Comparison of ENCODE assay signal across 7 mouse cellular contexts in genomic region chr3:135422232-135422855, GRCm38 (mm10). TPM values are rescaled to one million over a fixed set of nuclear protein-coding genes. Genes with fewer than 3 reads are reported as not detected.
DNase-seq lines count a peak whose midpoint lies in the region; ATAC-seq and TF ChIP-seq lines count a peak whose summit lies in the region.

No protein-coding gene starts in this region.

- no peaks in the 10 kb centered on the region for H3K9me3 ChIP-seq in lung, postnatal 0 days (ENCODE audit: low read length)
- no peaks in the 10 kb centered on the region for H3K9me3 ChIP-seq in limb, embryonic 12.5 days
- H3K9me3 ChIP-seq in stomach, embryonic 14.5 days (ENCODE audit: control insufficient read depth, low read depth, low read length), result no peaks in the 10 kb centered on the region

- H3K4me1 ChIP-seq in lung, postnatal 0 days (ENCODE audit: insufficient read depth, low read depth, low read length), result no peaks in the 10 kb centered on the region
- H3K4me1 ChIP-seq in embryonic fibroblast, embryonic 13.5 days (ENCODE audit: control insufficient read depth, insufficient read depth, low read length), result peaks cover 2% of the 10 kb centered on the region; the same call in 1 of the 2 replicates
- peaks cover 17% of the 10 kb centered on the region for H3K4me1 ChIP-seq in limb, embryonic 12.5 days (replicated peaks)
- peaks cover 8% of the 10 kb centered on the region for H3K4me1 ChIP-seq in stomach, embryonic 14.5 days (ENCODE audit: control insufficient read depth, insufficient read depth, low read length)

- no peak for ATAC-seq in lung, postnatal 0 days
- no peak for ATAC-seq in limb, embryonic 12.5 days (ENCODE audit: insufficient number of reproducible peaks, insufficient read depth, low FRiP score, low TSS enrichment, low read depth)
- ATAC-seq in stomach, embryonic 14.5 days (ENCODE audit: insufficient number of reproducible peaks, insufficient read depth, low FRiP score, low read depth), result no peak

- no peak for DNase-seq in lung, postnatal 0 days (ENCODE audit: low spot score)
- DNase-seq in lung, adult 18-20 months, result no peak
- no peak for DNase-seq in frontal cortex, adult 2 months (ENCODE audit: extremely low spot score in 1 of 2, low spot score in 1 of 2)
- no peak for DNase-seq in right cerebral cortex, postnatal 10 days (ENCODE audit: low spot score in 2 of 2)

- peak overlapping the region; percentile 87 for H3K27ac ChIP-seq in lung, postnatal 0 days (ENCODE audit: low read length)
- peak overlapping the region; percentile 65 for H3K27ac ChIP-seq in embryonic fibroblast, embryonic 13.5 days (ENCODE audit: insufficient read depth, low read length)
- peak overlapping the region; percentile 96 for H3K27ac ChIP-seq in limb, embryonic 12.5 days
- peak overlapping the region; percentile 95 for H3K27ac ChIP-seq in stomach, embryonic 14.5 days (ENCODE audit: low read length)

- no peak for TF ChIP-seq POLR2A in embryonic fibroblast, embryonic 13.5 days (IDR thresholded peaks at IDR 0.05; ENCODE audit: low read depth, low read length)

- H3K36me3 ChIP-seq in lung, postnatal 0 days (ENCODE audit: insufficient read depth, low read length), result no peaks in the 10 kb centered on the region
- no peaks in the 10 kb centered on the region for H3K36me3 ChIP-seq in limb, embryonic 12.5 days
- H3K36me3 ChIP-seq in stomach, embryonic 14.5 days (ENCODE audit: control insufficient read depth, insufficient read depth, low read length), result no peaks in the 10 kb centered on the region

- TF ChIP-seq CTCF in lung, postnatal 0 days (IDR thresholded peaks at IDR 0.05), result no peak
- TF ChIP-seq CTCF in embryonic fibroblast, embryonic 13.5 days (IDR thresholded peaks at IDR 0.05; ENCODE audit: borderline replicate concordance, insufficient read depth, low read length), result no peak

- no peaks in the 10 kb centered on the region for H3K27me3 ChIP-seq in lung, postnatal 0 days (replicated peaks; ENCODE audit: insufficient read depth, low read length)
- H3K27me3 ChIP-seq in limb, embryonic 12.5 days, result no peaks in the 10 kb centered on the region
- no peaks in the 10 kb centered on the region for H3K27me3 ChIP-seq in stomach, embryonic 14.5 days (ENCODE audit: control insufficient read depth, insufficient read depth, low read length)

- 12% methylated on average over 8 of the region's 8 CpGs for WGBS in lung, postnatal 0 days
- WGBS in limb, embryonic 12.5 days, result 30% methylated on average over 8 of the region's 8 CpGs
- WGBS in stomach, embryonic 14.5 days, result 19% methylated on average over 8 of the region's 8 CpGs

- TF ChIP-seq EP300 in lung, postnatal 0 days (IDR thresholded peaks at IDR 0.05), result no peak

- peak overlapping the region; percentile 57 for H3K9ac ChIP-seq in lung, postnatal 0 days (replicated peaks; ENCODE audit: low read depth)
- H3K9ac ChIP-seq in limb, embryonic 12.5 days (replicated peaks), result peak overlapping the region; percentile 86
- H3K9ac ChIP-seq in stomach, embryonic 14.5 days (replicated peaks; ENCODE audit: low read depth, low read length), result peak overlapping the region; percentile 64

- peak overlapping the region; percentile 69 for H3K4me2 ChIP-seq in lung, postnatal 0 days (replicated peaks; ENCODE audit: low read depth, low read length)
- peak overlapping the region; percentile 79 for H3K4me2 ChIP-seq in limb, embryonic 12.5 days
- peak overlapping the region; percentile 66 for H3K4me2 ChIP-seq in stomach, embryonic 14.5 days (replicated peaks; ENCODE audit: low read depth, low read length)

- peak overlapping the region; percentile 84 for H3K4me3 ChIP-seq in lung, postnatal 0 days (ENCODE audit: low read depth, low read length)
- H3K4me3 ChIP-seq in embryonic fibroblast, embryonic 13.5 days (ENCODE audit: insufficient read depth, low read length), result peak overlapping the region; percentile 59
- H3K4me3 ChIP-seq in limb, embryonic 12.5 days (replicated peaks), result peak overlapping the region; percentile 74
- H3K4me3 ChIP-seq in stomach, embryonic 14.5 days (ENCODE audit: low read depth, low read length), result peak overlapping the region; percentile 63

RNA-seq across cellular contexts. Expression of gene Cisd2, which starts 1.4 kb away (rescaled TPM):
- 34.3 and 34.8 TPM in 2 replicates for polyA plus RNA-seq in lung, postnatal 0 days (2015; fragmentation: Nextera tagmentation; extraction: Ambion mirVana)
- polyA plus RNA-seq in embryonic fibroblast, embryonic 13.5 days (2011; ENCODE audit: insufficient read length, low read depth, missing spikeins), result 29.1 and 31.8 TPM in 2 replicates
- polyA plus RNA-seq in limb, embryonic 12.5 days (2016; fragmentation: Nextera tagmentation; extraction: Ambion mirVana), result 74.8 and 77.0 TPM in 2 replicates
- 57.6 and 61.9 TPM in 2 replicates for polyA plus RNA-seq in stomach, embryonic 14.5 days (2014; fragmentation: Nextera tagmentation; extraction: Ambion mirVana)
- 43.7 and 47.3 TPM in 2 replicates for polyA plus RNA-seq in frontal cortex, adult 2 months (2012; rRNA removed)

RNA-seq across cellular contexts. Expression of gene Ube2d3, which starts 15.6 kb away (rescaled TPM):
- polyA plus RNA-seq in lung, postnatal 0 days (2015; fragmentation: Nextera tagmentation; extraction: Ambion mirVana), result 386 TPM in 2 replicates
- 407 and 470 TPM in 2 replicates for polyA plus RNA-seq in embryonic fibroblast, embryonic 13.5 days (2011; ENCODE audit: insufficient read length, low read depth, missing spikeins)
- 476 and 501 TPM in 2 replicates for polyA plus RNA-seq in limb, embryonic 12.5 days (2016; fragmentation: Nextera tagmentation; extraction: Ambion mirVana)
- 519 and 542 TPM in 2 replicates for polyA plus RNA-seq in stomach, embryonic 14.5 days (2014; fragmentation: Nextera tagmentation; extraction: Ambion mirVana)
- polyA plus RNA-seq in frontal cortex, adult 2 months (2012; rRNA removed), result 166 and 187 TPM in 2 replicates
